Mouse (Mus musculus) testis, adult 2 months (tissue): Measurements from ENCODE around the gene Mtfp1.

ENCODE experiments used
- CTCF ChIP-seq: fragments of 200-500 bp; IDR thresholded peaks from 2 replicates; pipeline ENCODE4 v1.5.1; 2012; ENCODE audit warnings: low read depth, mild to moderate bottlenecking, inconsistent platforms, low read length, moderate library complexity; ENCODE audit not compliant: control insufficient read depth, insufficient read depth, insufficient replicate concordance
- POLR2A ChIP-seq: fragments of 200-500 bp; IDR thresholded peaks from 2 replicates; pipeline ENCODE4 v1.6.1; 2012; ENCODE audit warnings: low read depth, mild to moderate bottlenecking, inconsistent platforms, low read length, moderate library complexity; ENCODE audit not compliant: control insufficient read depth

GRCm38 (mm10) chr11:4078267-4078933, 16.8 kb downstream of the Mtfp1 start:
- TF ChIP-seq POLR2A, result no peak
- TF ChIP-seq CTCF, result no peak
